Comparison of ENCODE assay signal across 14 mouse cellular contexts in the genomic region with DNA sequence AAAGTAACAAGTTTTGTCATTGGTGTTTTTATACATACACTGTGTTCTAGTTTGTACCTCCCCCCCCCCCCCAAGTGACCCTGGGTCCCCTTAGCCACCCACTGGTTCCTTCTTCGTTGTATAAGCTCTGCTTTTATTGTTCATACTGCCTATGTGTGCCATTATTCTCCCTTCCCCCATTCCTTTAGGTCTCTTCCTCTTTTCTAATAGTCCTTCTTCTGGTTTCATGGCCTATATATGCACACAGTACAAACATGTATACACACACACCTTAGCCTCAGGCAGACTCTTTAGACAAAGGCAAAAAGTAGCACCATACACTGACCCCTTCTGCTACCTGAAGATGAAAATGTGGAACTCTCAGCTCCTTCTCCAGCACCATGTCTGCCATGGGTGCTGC.
"Had no signal": no experiment of that assay in that cellular context is flagged by ENCODE, and none has a peak within 500 bp of the region (broad histone marks: within the 10 kb centered on the region; RNA-seq: fewer than 3 reads in every experiment).

No protein-coding gene starts in this region.

- H3K27me3 ChIP-seq: lung, embryonic 15.5 days; megakaryocyte, embryonic 14.5 days; midbrain, embryonic 13.5 days; midbrain, embryonic 15.5 days; neural tube, embryonic 12.5 days had no signal

- ATAC-seq: lung, postnatal 0 days; midbrain, embryonic 13.5 days; midbrain, embryonic 15.5 days had no signal

- H3K36me3 ChIP-seq: lung, embryonic 15.5 days; midbrain, embryonic 13.5 days; midbrain, embryonic 15.5 days; neural tube, embryonic 12.5 days had no signal

- DNase-seq: lung, adult 2 months; lung, postnatal 14 days; lung, postnatal 36 days; right cerebral cortex, postnatal 25 days; right cerebral cortex, postnatal 4 days; thymus, adult 18-20 months; thymus, postnatal 14 days; thymus, postnatal 36 days had no signal
